Mouse (Mus musculus) testis, adult 2 months (tissue): ENCODE measurements around the gene Muc20.

Experiments
- CTCF ChIP-seq: fragments of 200-500 bp; IDR thresholded peaks from 2 replicates; pipeline ENCODE4 v1.5.1; 2012; ENCODE audit warnings: low read depth, mild to moderate bottlenecking, inconsistent platforms, low read length, moderate library complexity; ENCODE audit not compliant: control insufficient read depth, insufficient read depth, insufficient replicate concordance
- POLR2A ChIP-seq: fragments of 200-500 bp; IDR thresholded peaks from 2 replicates; pipeline ENCODE4 v1.6.1; 2012; ENCODE audit warnings: low read depth, mild to moderate bottlenecking, inconsistent platforms, low read length, moderate library complexity; ENCODE audit not compliant: control insufficient read depth

DNA sequence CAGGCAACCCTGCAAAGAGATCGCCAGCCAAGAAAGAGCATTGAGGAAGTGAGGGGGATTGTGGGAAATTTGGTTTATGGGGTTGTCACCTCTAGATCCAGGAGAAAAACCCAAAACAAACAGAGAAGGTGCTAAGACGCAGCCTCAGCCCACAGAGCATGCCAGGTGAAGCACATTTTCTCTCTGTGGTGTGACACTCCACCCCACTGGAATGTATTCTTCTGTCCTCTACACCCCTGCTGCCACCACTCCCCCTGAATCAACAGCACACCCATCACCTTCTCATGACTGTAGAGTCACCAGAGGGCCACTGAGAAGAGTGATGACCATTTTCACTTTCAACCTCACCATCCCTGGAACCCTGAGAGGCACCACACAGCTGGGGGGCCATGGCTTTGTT is 54.5 kb downstream of the Muc20 start:
- TF ChIP-seq CTCF (no peak), POLR2A (no peak)
